Mouse (Mus musculus): ENCODE measurements around the gene Tnfrsf8.

DNA sequence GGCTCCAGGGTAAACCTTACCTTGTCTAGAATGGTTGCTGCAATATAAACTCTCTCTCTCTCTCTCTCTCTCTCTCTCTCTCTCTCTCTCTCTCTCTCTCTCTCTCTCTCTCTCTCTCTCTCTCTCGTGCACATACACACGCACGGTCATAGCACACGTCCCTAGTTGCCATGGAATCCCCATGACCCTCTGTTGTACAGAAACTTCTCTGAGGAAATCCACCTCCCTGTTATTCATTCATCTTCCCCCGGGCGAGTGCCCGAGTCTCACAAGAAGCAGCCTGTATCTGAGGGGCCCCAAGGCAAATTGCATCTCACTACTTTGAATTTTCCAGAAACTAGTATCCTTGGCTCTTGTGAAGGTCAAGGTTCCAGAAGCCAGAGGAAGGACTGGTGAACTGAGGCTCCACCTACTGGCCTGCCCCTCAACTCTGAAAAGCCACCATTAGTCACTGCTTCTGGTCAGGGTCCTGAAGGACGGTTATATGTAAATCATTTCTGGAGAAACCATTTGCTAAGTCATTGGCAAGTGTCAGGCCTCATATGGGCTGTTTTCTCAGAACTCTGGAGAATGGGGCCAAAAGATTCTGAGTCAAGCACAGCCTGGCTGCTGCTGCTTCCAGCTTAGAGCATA lies 8.1 kb upstream of the Tnfrsf8 start:
- TF ChIP-seq CTCF (IDR thresholded peaks at IDR 0.05; ENCODE audit: low read depth), result no peak
- TF ChIP-seq EP300 (IDR thresholded peaks at IDR 0.05; ENCODE audit: low read depth), result no peak
